20 mouse cellular contexts compared by ENCODE assay signal in the genomic region with DNA sequence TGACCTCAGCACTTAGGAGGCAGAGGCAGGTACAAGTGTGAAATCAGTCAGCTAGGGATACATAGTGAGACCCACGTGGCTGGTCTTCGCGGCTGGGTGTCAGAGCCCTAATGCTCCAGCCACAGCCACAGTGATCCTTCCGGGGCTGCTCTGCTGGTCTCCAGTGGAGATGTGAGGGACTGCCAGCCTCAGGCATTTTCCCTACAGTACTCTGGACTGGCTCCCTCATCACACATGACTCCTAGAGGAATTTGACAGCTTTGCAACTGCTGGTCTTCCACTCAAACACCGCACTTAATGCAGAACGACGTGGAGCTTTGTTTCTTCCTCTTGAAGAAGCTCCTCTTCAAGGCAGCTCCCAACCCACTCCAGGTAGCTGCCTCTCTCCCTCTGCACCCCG. TPM values are rescaled to one million over a fixed set of nuclear protein-coding genes. Genes with fewer than 3 reads are reported as not detected.
DNase-seq lines count a peak whose midpoint lies in the region; ATAC-seq and TF ChIP-seq lines count a peak whose summit lies in the region.
"Had no signal": no experiment of that assay in that cellular context is flagged by ENCODE, and none has a peak within 500 bp of the region (broad histone marks: within the 10 kb centered on the region; RNA-seq: fewer than 3 reads in every experiment).

No protein-coding gene starts in this region.

- H3K4me1 ChIP-seq in forebrain, embryonic 10.5 days: peaks cover 53% of the 10 kb centered on the region
- H3K4me1 ChIP-seq in forebrain, embryonic 14.5 days (ENCODE audit: control insufficient read depth, insufficient read depth, low read length): peaks cover 20% of the 10 kb centered on the region

- H3K9ac ChIP-seq in forebrain, embryonic 14.5 days (ENCODE audit: low read length): no peak overlapping the region
- H3K9ac ChIP-seq: embryonic facial prominence, embryonic 15.5 days; hindbrain, embryonic 13.5 days; intestine, embryonic 15.5 days; liver, embryonic 14.5 days had no signal

- H3K36me3 ChIP-seq in forebrain, embryonic 10.5 days (replicated peaks): peaks cover 66% of the 10 kb centered on the region
- H3K36me3 ChIP-seq in forebrain, embryonic 14.5 days (ENCODE audit: control insufficient read depth, insufficient read depth, low read length): peaks cover 62% of the 10 kb centered on the region

- no peak for ATAC-seq in forebrain, embryonic 14.5 days
- ATAC-seq: intestine, embryonic 15.5 days had no signal

- no peaks in the 10 kb centered on the region for H3K27me3 ChIP-seq in forebrain, embryonic 10.5 days (ENCODE audit: poor library complexity, severe bottlenecking)
- no peaks in the 10 kb centered on the region for H3K27me3 ChIP-seq in forebrain, embryonic 14.5 days (replicated peaks; ENCODE audit: control insufficient read depth, insufficient read depth, low read length)
- H3K27me3 ChIP-seq: embryonic facial prominence, embryonic 15.5 days; hindbrain, embryonic 13.5 days; intestine, embryonic 15.5 days had no signal

- TF ChIP-seq CTCF in left cerebral cortex, adult 2 months (IDR thresholded peaks at IDR 0.05): peak; percentile 25

- DNase-seq in forebrain, embryonic 10.5 days (ENCODE audit: extremely low spot score, low spot score): no peak
- DNase-seq in forebrain, embryonic 14.5 days (ENCODE audit: low spot score): no peak
- DNase-seq in left cerebral cortex, adult 2 months (ENCODE audit: extremely low spot score in 1 of 2, low spot score in 2 of 2): no peak
- DNase-seq in left cerebral cortex, adult 8-10 months (ENCODE audit: low spot score in 2 of 2): no peak
- peak; percentile 26 for DNase-seq in right cerebral cortex, postnatal 14 days
- DNase-seq in right cerebral cortex, adult 18-20 months: no peak
- DNase-seq in adipocyte (ENCODE audit: low spot score): no peak
- DNase-seq: adrenal gland, postnatal 10 days; B cell, adult 2 months; cerebellum, postnatal 14 days; gastrocnemius, postnatal 10 days; heart, adult 18-20 months; right cerebral cortex, postnatal 25 days had no signal

- intact Hi-C loops in left cerebral cortex, adult 2 months (cut with DNase I): no loop called here

- H3K27ac ChIP-seq in forebrain, embryonic 10.5 days: no peak overlapping the region
- H3K27ac ChIP-seq in forebrain, embryonic 14.5 days (ENCODE audit: low read depth, low read length): no peak overlapping the region
- no peak overlapping the region for H3K27ac ChIP-seq in left cerebral cortex, adult 2 months
- H3K27ac ChIP-seq: embryonic facial prominence, embryonic 15.5 days; hindbrain, embryonic 13.5 days; intestine, embryonic 15.5 days; liver, embryonic 14.5 days had no signal

- no peaks in the 10 kb centered on the region for H3K9me3 ChIP-seq in forebrain, embryonic 10.5 days
- H3K9me3 ChIP-seq in forebrain, embryonic 14.5 days (replicated peaks; ENCODE audit: control insufficient read depth, low read length): no peaks in the 10 kb centered on the region
- H3K9me3 ChIP-seq: embryonic facial prominence, embryonic 15.5 days; hindbrain, embryonic 13.5 days; intestine, embryonic 15.5 days had no signal

- 89% methylated on average over 8 of the region's 8 CpGs for WGBS in forebrain, embryonic 10.5 days
- WGBS in forebrain, embryonic 14.5 days: 87% methylated on average over 8 of the region's 8 CpGs

- no peak overlapping the region for H3K4me2 ChIP-seq in forebrain, embryonic 14.5 days (ENCODE audit: low read length)
- H3K4me2 ChIP-seq: embryonic facial prominence, embryonic 15.5 days; hindbrain, embryonic 13.5 days; intestine, embryonic 15.5 days had no signal

- 0 out of 2 replicates have a peak overlapping the region, but pooled peaks have one; percentile 14 for H3K4me3 ChIP-seq in forebrain, embryonic 10.5 days
- no peak overlapping the region for H3K4me3 ChIP-seq in forebrain, embryonic 14.5 days (ENCODE audit: low read depth, low read length)
- H3K4me3 ChIP-seq in left cerebral cortex, adult 2 months: no peak overlapping the region
- H3K4me3 ChIP-seq: embryonic facial prominence, embryonic 15.5 days; hindbrain, embryonic 13.5 days; intestine, embryonic 15.5 days had no signal

RNA-seq across cellular contexts. Expression of a gene that starts 3.8 kb away (rescaled TPM):
- 64.9 and 67.9 TPM in 2 replicates for polyA plus RNA-seq in forebrain, embryonic 10.5 days (2016; fragmentation: Nextera tagmentation; extraction: Ambion mirVana)
- 43.7 and 49.7 TPM in 2 replicates for polyA plus RNA-seq in forebrain, embryonic 14.5 days (2014; fragmentation: Nextera tagmentation; extraction: Ambion mirVana)
- 10 to 100 TPM; 94.3 to 99.2 TPM for total RNA-seq in left cerebral cortex, adult 2 months (2021)
- total RNA-seq in left cerebral cortex, adult 8-10 months (2022): 100 to 1,000 TPM in 1 of 4 experiments, 10 to 100 TPM in 3; 87.3 to 115 (median 97.0) TPM

RNA-seq across cellular contexts. Expression of a gene that starts 4.5 kb away (rescaled TPM):
- polyA plus RNA-seq in forebrain, embryonic 10.5 days (2016; fragmentation: Nextera tagmentation; extraction: Ambion mirVana): 187 and 200 TPM in 2 replicates
- polyA plus RNA-seq in forebrain, embryonic 14.5 days (2014; fragmentation: Nextera tagmentation; extraction: Ambion mirVana): 85.7 and 95.8 TPM in 2 replicates
- total RNA-seq in left cerebral cortex, adult 2 months (2021): 10 to 100 TPM; 77.7 to 82.4 TPM
- 10 to 100 TPM; 68.0 to 88.2 (median 72.1) TPM for total RNA-seq in left cerebral cortex, adult 8-10 months (2022)

RNA-seq across cellular contexts. Expression of a gene that starts 31.1 kb away (rescaled TPM):
- polyA plus RNA-seq in forebrain, embryonic 10.5 days (2016; fragmentation: Nextera tagmentation; extraction: Ambion mirVana): 30.3 and 31.2 TPM in 2 replicates
- polyA plus RNA-seq in forebrain, embryonic 14.5 days (2014; fragmentation: Nextera tagmentation; extraction: Ambion mirVana): 29.8 and 35.8 TPM in 2 replicates
- 10 to 100 TPM; 23.4 to 25.4 TPM for total RNA-seq in left cerebral cortex, adult 2 months (2021)
- total RNA-seq in left cerebral cortex, adult 8-10 months (2022): 10 to 100 TPM; 22.5 to 25.3 (median 23.7) TPM

RNA-seq across cellular contexts. Expression of a gene that starts 38.4 kb away (rescaled TPM):
- polyA plus RNA-seq in forebrain, embryonic 10.5 days (2016; fragmentation: Nextera tagmentation; extraction: Ambion mirVana): 2.0 TPM in 2 replicates
- 1.5 and 1.6 TPM in 2 replicates for polyA plus RNA-seq in forebrain, embryonic 14.5 days (2014; fragmentation: Nextera tagmentation; extraction: Ambion mirVana)
- total RNA-seq in left cerebral cortex, adult 2 months (2021): 1 to 10 TPM; 5.4 to 6.0 TPM
- total RNA-seq in left cerebral cortex, adult 8-10 months (2022): 1 to 10 TPM; 6.9 to 9.1 (median 7.8) TPM

RNA-seq across cellular contexts. Expression of a gene that starts 45.8 kb away (rescaled TPM):
- 0.37 and 0.52 TPM in 2 replicates for polyA plus RNA-seq in forebrain, embryonic 10.5 days (2016; fragmentation: Nextera tagmentation; extraction: Ambion mirVana)
- polyA plus RNA-seq in forebrain, embryonic 14.5 days (2014; fragmentation: Nextera tagmentation; extraction: Ambion mirVana): 0.16 TPM in 1 of 2 replicates, not detected in the other
- not detected for total RNA-seq in left cerebral cortex, adult 2 months (2021)
- total RNA-seq in left cerebral cortex, adult 8-10 months (2022): not detected
- total RNA-seq: adrenal gland, postnatal 10 days; gastrocnemius, postnatal 10 days; heart, adult 18-20 months; layer of hippocampus, postnatal 10 days; left cerebral cortex, postnatal 10 days; megakaryocyte-erythroid progenitor cell, adult 5-6 weeks had no signal
- polyA plus RNA-seq: hindbrain, embryonic 13.5 days had no signal
